Mouse (Mus musculus) heart, postnatal 25 days (tissue): ENCODE data around the gene Olfr1042. TPM values are rescaled to one million over a fixed set of nuclear protein-coding genes. Genes with fewer than 3 reads are reported as not detected.
"Not testable (repeated sequence)": the region's sequence is repeated elsewhere in the genome, so short reads cannot be mapped to it uniquely, and the experiment has no call there.

Experiments
- DNase-seq: peaks from one replicate; pipeline ENCODE4 v3.0.0; 2022; ENCODE audit warnings: low spot score
- intact Hi-C: fragments of 180-260 bp; cut with DNase I; formaldehyde crosslinking; loops from one replicate; pipeline ENCODE4 v1.15.1; 2025
- total RNA-seq, 2 experiments: library from RNA; stranded (reverse); gene quantifications; 2 replicates each; pipeline ENCODE4 v1.2.3; 2021

The Olfr1042 gene
- not detected for total RNA-seq

GRCm38 (mm10) chr2:86161738-86162137, at the start of gene Olfr1042:
TSS of gene Olfr1042 (minus strand) at chr2:86161838.
- DNase-seq = no peak
- intact Hi-C loops = no loop called here

GRCm38 (mm10) chr2:86202909-86203308, 41.3 kb upstream of the Olfr1042 start, which contains the start of gene Olfr1045:
TSS of gene Olfr1045 (minus strand) at chr2:86203009.
- no peak for DNase-seq
- intact Hi-C loops = no loop called here

DNA sequence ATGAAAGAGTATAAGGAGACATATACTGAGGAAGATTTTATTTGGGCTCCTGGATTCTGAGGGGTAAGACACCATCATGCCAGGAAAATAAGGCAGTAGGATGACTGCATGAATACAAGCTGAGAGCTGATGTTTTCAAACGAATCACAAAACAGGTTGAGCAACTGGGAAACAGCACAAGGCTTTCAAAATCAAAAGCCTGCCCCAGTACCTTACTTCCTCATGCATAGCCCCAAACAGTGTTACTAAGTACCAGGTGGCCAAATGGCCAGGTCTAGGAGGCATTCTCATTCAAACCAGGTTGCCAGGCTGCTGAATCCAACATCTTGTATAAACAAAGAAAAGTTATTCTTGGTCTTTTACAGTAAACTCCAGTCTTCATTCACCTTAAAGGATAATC, 34.2 kb upstream of the Olfr1042 start:
- no peak for DNase-seq
- intact Hi-C loops = no loop called here

- intact Hi-C loops = no loop called here
- DNase-seq = no peak
Observed at GRCm38 (mm10) chr2:86185583-86185982, 23.9 kb upstream of the Olfr1042 start, which contains the start of gene Olfr52. TSS of gene Olfr52 (minus strand) at chr2:86185683.

DNA sequence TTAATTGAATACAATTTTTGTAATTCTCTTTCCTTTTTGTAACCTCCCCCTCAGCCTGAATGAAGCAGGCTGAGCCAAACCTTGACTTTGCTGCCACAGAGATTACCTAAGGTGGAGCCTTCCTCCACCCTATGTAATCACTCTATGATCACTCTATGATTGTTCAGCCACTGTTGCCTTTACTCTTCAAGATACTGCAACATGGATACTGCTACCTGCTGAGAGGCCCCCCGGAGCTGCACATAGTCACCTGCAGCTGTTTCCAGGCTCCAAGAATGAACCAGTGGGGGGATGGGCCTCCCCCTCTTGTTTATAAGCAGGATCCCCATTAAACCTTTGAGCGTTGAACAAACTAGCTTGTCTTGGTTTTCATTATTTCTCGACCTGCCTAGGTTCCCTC, 18.3 kb upstream of the Olfr1042 start:
- DNase-seq = no peak
- intact Hi-C loops = no loop called here

- intact Hi-C loops = no loop called here
Observed at GRCm38 (mm10) chr2:86177720-86178119, 16.1 kb upstream of the Olfr1042 start, which contains the start of gene Olfr1044. TSS of gene Olfr1044 (minus strand) at chr2:86177820.

DNA sequence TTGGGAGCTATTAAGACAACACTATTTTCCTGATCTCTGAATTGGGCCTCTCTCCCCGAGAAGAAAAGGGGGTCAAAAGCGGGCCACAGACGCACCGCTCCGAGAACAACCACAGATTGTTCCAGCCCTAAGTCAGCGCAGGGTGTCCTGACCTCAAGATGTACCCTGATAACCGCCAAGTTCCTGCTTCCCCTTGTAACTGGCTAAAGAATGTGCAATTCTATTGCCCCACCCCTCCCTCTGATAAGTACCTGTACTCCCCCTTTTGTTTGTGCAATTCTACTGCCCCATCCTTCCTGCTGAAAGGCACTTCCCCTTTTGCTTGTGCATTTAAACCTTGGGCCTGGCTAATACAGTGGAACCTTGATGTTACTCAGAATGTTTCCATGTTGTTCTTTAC, 13.8 kb upstream of the Olfr1042 start:
- intact Hi-C loops, DNase-seq: not testable (repeated sequence)

More at GRCm38 (mm10) chr2:86177720-86178119, 16.1 kb upstream of the Olfr1042 start, which contains the start of gene Olfr1044:
- DNase-seq = no peak

- no peak for DNase-seq
Observed at GRCm38 (mm10) chr2:86167422-86167821, 5.8 kb upstream of the Olfr1042 start, which contains the start of gene Olfr1043. TSS of gene Olfr1043 (minus strand) at chr2:86167522.

GRCm38 (mm10) chr2:86146632-86147031, 15.0 kb downstream of the Olfr1042 start, which contains the start of gene Olfr1040:
TSS of gene Olfr1040 (minus strand) at chr2:86146732.
- intact Hi-C loops = no loop called here
- no peak for DNase-seq

More at GRCm38 (mm10) chr2:86167422-86167821, 5.8 kb upstream of the Olfr1042 start, which contains the start of gene Olfr1043:
- intact Hi-C loops = no loop called here

DNA sequence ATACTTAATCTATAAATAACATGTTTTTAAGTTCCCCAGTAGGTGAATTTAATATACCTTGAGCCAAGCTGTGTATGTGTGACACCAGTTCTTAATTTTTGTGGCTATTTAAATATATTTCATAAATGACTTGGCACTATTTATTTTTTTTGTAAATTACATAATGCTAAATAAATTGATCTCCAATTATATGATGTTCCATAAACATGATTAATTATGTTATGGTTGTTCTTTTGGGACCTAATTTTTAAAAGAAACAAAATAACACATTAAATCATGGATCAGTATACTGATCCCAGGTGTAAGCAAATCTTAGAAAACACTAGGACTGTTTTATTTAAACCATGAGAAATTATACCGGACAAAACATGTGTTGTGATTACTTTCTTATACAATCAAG, 25.8 kb downstream of the Olfr1042 start, which contains the start of gene Olfr1039:
Olfr1039 (minus strand) TSS at position 101 of the 400 bp plus-strand sequence.
- intact Hi-C loops = no loop called here
- no peak for DNase-seq

Other genes starting within 250 kb of the Olfr1042 start
- gene Olfr1025-ps1, start 246.6 kb downstream of the Olfr1042 start, total RNA-seq = not detected
- gene Olfr1026, start 240.3 kb downstream of the Olfr1042 start, total RNA-seq = not detected
- not detected for gene Olfr1028, start 211.4 kb downstream of the Olfr1042 start, total RNA-seq
- not detected for gene Olfr1029, start 187.9 kb downstream of the Olfr1042 start, total RNA-seq
- not detected for gene Olfr1030, start 182.6 kb downstream of the Olfr1042 start, total RNA-seq
- gene Olfr1031, start 171.5 kb downstream of the Olfr1042 start, total RNA-seq = not detected
- not detected for gene Olfr1032, start 156.3 kb downstream of the Olfr1042 start, total RNA-seq
- gene Olfr1033, start 141.2 kb downstream of the Olfr1042 start, total RNA-seq = 1 to 10 TPM; 5.3 to 6.2 TPM
- gene Olfr1034, start 116.0 kb downstream of the Olfr1042 start, total RNA-seq = under 1 TPM; 0.14 to 0.16 TPM
- not detected for gene Olfr1036, start 87.8 kb downstream of the Olfr1042 start, total RNA-seq
- not detected for gene Olfr1037, start 74.5 kb downstream of the Olfr1042 start, total RNA-seq
- not detected for gene Olfr1039, start 25.9 kb downstream of the Olfr1042 start, total RNA-seq
- gene Olfr1040, start 15.1 kb downstream of the Olfr1042 start, total RNA-seq = not detected
- gene Olfr1043, start 5.7 kb upstream of the Olfr1042 start, total RNA-seq = not detected
- not detected for gene Olfr1044, start 16.0 kb upstream of the Olfr1042 start, total RNA-seq
- not detected for gene Olfr52, start 23.8 kb upstream of the Olfr1042 start, total RNA-seq
- gene Olfr1045, start 41.2 kb upstream of the Olfr1042 start, total RNA-seq = not detected
- gene Olfr1046, start 57.5 kb upstream of the Olfr1042 start, total RNA-seq = not detected
- not detected for gene Olfr1047, start 69.6 kb upstream of the Olfr1042 start, total RNA-seq
- not detected for gene Olfr1048, start 78.5 kb upstream of the Olfr1042 start, total RNA-seq
- gene Olfr1049, start 96.5 kb upstream of the Olfr1042 start, total RNA-seq = not detected
- not detected for gene Olfr1051, start 117.2 kb upstream of the Olfr1042 start, total RNA-seq
- not detected for gene Olfr1052, start 130.6 kb upstream of the Olfr1042 start, total RNA-seq
- gene Olfr1053, start 153.4 kb upstream of the Olfr1042 start, total RNA-seq = not detected
- gene Olfr1054, start 173.6 kb upstream of the Olfr1042 start, total RNA-seq = not detected
- not detected for gene Olfr1055, start 188.4 kb upstream of the Olfr1042 start, total RNA-seq
- not detected for gene Olfr1056, start 200.6 kb upstream of the Olfr1042 start, total RNA-seq
- not detected for gene Olfr1057, start 216.6 kb upstream of the Olfr1042 start, total RNA-seq
- gene Olfr1058, start 226.7 kb upstream of the Olfr1042 start, total RNA-seq = not detected